Mouse (Mus musculus) G1E (cell line): ENCODE data around the gene Hnf1b.

Source experiments
- CTCF ChIP-seq: IDR thresholded peaks from 2 replicates; pipeline ENCODE4 v1.5.1; 2012; ENCODE audit warnings: low read depth, low read length, inconsistent platforms, mixed read lengths
- TAL1 ChIP-seq: conservative IDR thresholded peaks from 2 replicates; pipeline ENCODE4 v1.6.1; 2012; ENCODE audit warnings: low read depth, low read length, inconsistent platforms, mixed read lengths

- no peak for TF ChIP-seq CTCF
- no peak for TF ChIP-seq TAL1
These were observed 72.7 kb downstream of the Hnf1b start for GRCm38 (mm10) chr11:83922600-83922999.
